Mouse (Mus musculus): Measurements from ENCODE around the gene Prickle2.

DNA sequence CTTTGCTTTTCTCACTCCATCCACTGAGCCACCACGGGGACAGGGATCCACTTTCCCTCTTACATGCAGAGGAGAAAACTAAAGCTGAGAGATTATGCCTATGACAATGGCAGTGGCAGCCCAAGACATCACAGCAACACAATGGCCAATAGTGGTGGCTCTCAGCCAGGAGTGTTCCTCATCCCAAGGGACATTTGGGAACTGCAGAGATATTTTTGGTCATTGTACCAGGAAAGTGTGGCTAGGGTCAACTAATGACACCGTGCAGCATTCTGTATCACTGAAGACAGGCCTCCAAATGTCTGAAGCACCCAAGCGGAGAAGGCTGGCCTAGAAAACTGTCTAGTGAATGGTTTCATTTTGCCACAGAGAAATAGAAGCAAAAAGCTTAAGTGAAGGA is 91.2 kb downstream of the Prickle2 start:
- TF ChIP-seq POLR2A (IDR thresholded peaks at IDR 0.05; ENCODE audit: borderline replicate concordance, extremely low read depth, low read depth, low read length) (no peak), CTCF (IDR thresholded peaks at IDR 0.05; ENCODE audit: insufficient read depth, low read length) (no peak)

Measured in lung, adult 2 months (tissue).